Mouse (Mus musculus) liver, embryonic 13.5 days (tissue): Measurements from ENCODE around the gene Ube3c. TPM values are rescaled to one million over a fixed set of nuclear protein-coding genes. Genes with fewer than 3 reads are reported as not detected.
"Not testable (repeated sequence)": the region's sequence is repeated elsewhere in the genome, so short reads cannot be mapped to it uniquely, and the experiment has no call there.

Source experiments
- ATAC-seq: fragments of 200-750 bp; cut with Nextera tagmentation; 2 replicates; pipeline ENCODE4 v1.8.0; 2017; ENCODE audit warnings: low read depth, mild to moderate bottlenecking, moderate number of reproducible peaks, moderate library complexity
- DNase-seq: peaks from one replicate; pipeline ENCODE4 v3.0.0; 2022
- H3K27ac ChIP-seq: fragments of 300-500 bp; sonication (generic); 2 replicates; pipeline ENCODE4 v1.5.1; 2015; ENCODE audit warnings: moderate library complexity, mild to moderate bottlenecking, inconsistent platforms
- H3K27me3 ChIP-seq: fragments of 300-500 bp; sonication (generic); 2 replicates; pipeline ENCODE4 v1.6.1; 2015; ENCODE audit warnings: mild to moderate bottlenecking, inconsistent platforms
- H3K36me3 ChIP-seq: fragments of 300-500 bp; sonication (generic); 2 replicates; pipeline ENCODE4 v1.6.1; 2015; ENCODE audit warnings: mild to moderate bottlenecking, inconsistent platforms
- H3K4me1 ChIP-seq: fragments of 300-500 bp; sonication (generic); replicated peaks from 2 replicates; pipeline ENCODE4 v1.6.1; 2015; ENCODE audit warnings: inconsistent platforms
- H3K4me2 ChIP-seq: fragments of 300-500 bp; sonication (generic); 2 replicates; pipeline ENCODE4 v1.6.1; 2015; ENCODE audit warnings: inconsistent platforms, mild to moderate bottlenecking, moderate library complexity
- H3K4me3 ChIP-seq: fragments of 300-500 bp; sonication (generic); replicated peaks from 2 replicates; pipeline ENCODE4 v1.5.1; 2015; ENCODE audit warnings: mild to moderate bottlenecking, inconsistent platforms
- H3K9ac ChIP-seq: fragments of 300-500 bp; sonication (generic); 2 replicates; pipeline ENCODE4 v1.6.1; 2015; ENCODE audit warnings: mild to moderate bottlenecking, inconsistent platforms
- H3K9me3 ChIP-seq: fragments of 300-500 bp; sonication (generic); replicated peaks from 2 replicates; pipeline ENCODE4 v1.6.1; 2016; ENCODE audit warnings: inconsistent platforms
- WGBS: fragments of 180-500 bp; shearing (Covaris S2); methylation state at CpG from one replicate; pipeline ENCODE4 v1.1.7; 2015; ENCODE audit not compliant: insufficient replicate concordance; 5-methylcytosine and 5-hydroxymethylcytosine counted together
- polyA plus RNA-seq: library from polyadenylated mRNA; unstranded; fragments of >200 nt; fragmentation: Nextera tagmentation; extraction: Ambion mirVana; gene quantifications from 2 replicates; pipeline ENCODE4 v1.2.1, GENCODE M21; 2015

Gene Ube3c
- 12.9 and 13.4 TPM in 2 replicates for polyA plus RNA-seq

GRCm38 (mm10) chr5:29568848-29569377 is at the start of gene Ube3c:
Gene Ube3c, plus strand, starts transcription at chr5:29569242.
- H3K27ac ChIP-seq: peak within 1 kb of the TSS; percentile 94
- H3K36me3 ChIP-seq: peaks cover 24% of the 10 kb centered on the region
- H3K27me3 ChIP-seq: no peaks in the 10 kb centered on the region
- peak within 1 kb of the TSS; percentile 91 for H3K9ac ChIP-seq
- peak within 1 kb of the TSS; percentile 89 for H3K4me3 ChIP-seq
- under 1% methylated on average over 72 of the region's 72 CpGs for WGBS
- H3K9me3 ChIP-seq: no peaks in the 10 kb centered on the region
- peak; percentile 94 for ATAC-seq
- peak; percentile 98 for DNase-seq
- peaks cover 28% of the 10 kb centered on the region for H3K4me1 ChIP-seq
- H3K4me2 ChIP-seq: peak within 1 kb of the TSS; percentile 99

- no peak overlapping the region for H3K4me2 ChIP-seq
- no peak overlapping the region for H3K27ac ChIP-seq
- H3K36me3 ChIP-seq: no peaks in the 10 kb centered on the region
- WGBS: 67% methylated on average over 5 of the region's 5 CpGs
- no peaks in the 10 kb centered on the region for H3K4me1 ChIP-seq
- H3K9me3 ChIP-seq: no peaks in the 10 kb centered on the region
- no peak for ATAC-seq
- H3K9ac ChIP-seq: no peak overlapping the region
- no peak overlapping the region for H3K4me3 ChIP-seq
- DNase-seq: no peak
- no peaks in the 10 kb centered on the region for H3K27me3 ChIP-seq
Observed at GRCm38 (mm10) chr5:29560111-29560510, 8.9 kb upstream of the Ube3c start.

- DNase-seq: no peak
- 70% methylated on average over 2 of the region's 2 CpGs for WGBS
- ATAC-seq: no peak
- no peak overlapping the region for H3K4me3 ChIP-seq
- no peaks in the 10 kb centered on the region for H3K36me3 ChIP-seq
- no peak overlapping the region for H3K9ac ChIP-seq
- H3K9me3 ChIP-seq: no peaks in the 10 kb centered on the region
- H3K27ac ChIP-seq: no peak overlapping the region
- H3K4me1 ChIP-seq: no peaks in the 10 kb centered on the region
- no peaks in the 10 kb centered on the region for H3K27me3 ChIP-seq
- H3K4me2 ChIP-seq: no peak overlapping the region
Observed at GRCm38 (mm10) chr5:29560667-29561066, 8.4 kb upstream of the Ube3c start.

GRCm38 (mm10) chr5:29569378-29570280 is 587 bp downstream of the Ube3c start:
- Histone ChIP-seq H3K36me3 (peaks cover 30% of the 10 kb centered on the region), H3K27ac (peak overlapping the region; percentile 94), H3K27me3 (no peaks in the 10 kb centered on the region), H3K4me3 (peak overlapping the region; percentile 89), H3K9ac (peak overlapping the region; percentile 91), H3K4me2 (peak overlapping the region; percentile 99), H3K9me3 (no peaks in the 10 kb centered on the region), H3K4me1 (peaks cover 28% of the 10 kb centered on the region)
- DNase-seq (no peak), ATAC-seq (peak; percentile 85)
- 3% methylated on average over 67 of the region's 67 CpGs for WGBS

DNA sequence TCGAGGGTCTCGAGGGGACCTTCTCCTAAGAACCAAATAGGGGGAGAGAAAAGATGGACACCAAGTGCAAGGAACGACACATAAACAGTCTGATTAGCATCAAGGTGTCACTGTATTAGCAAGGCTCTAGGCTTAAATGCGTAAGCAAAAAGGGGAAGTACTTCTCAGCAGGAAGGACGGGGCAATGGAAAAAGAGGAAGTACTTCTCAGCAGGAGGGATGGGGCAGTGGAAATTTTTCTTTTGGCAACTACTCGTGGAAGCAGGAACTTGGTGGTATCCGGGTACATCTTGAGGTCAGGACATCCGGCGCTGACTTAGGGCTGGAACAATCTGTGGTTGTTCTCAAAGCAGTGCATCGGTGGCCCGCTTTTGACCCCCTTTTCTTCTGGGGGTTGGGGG is 5.2 kb downstream of the Ube3c start:
- not testable (repeated sequence) for ATAC-seq, H3K27me3 ChIP-seq, H3K9me3 ChIP-seq, H3K9ac ChIP-seq, H3K4me2 ChIP-seq, DNase-seq, H3K4me3 ChIP-seq, H3K27ac ChIP-seq
- WGBS: 82% methylated on average over 11 of the region's 11 CpGs
- H3K36me3 ChIP-seq: peaks cover 34% of the 10 kb centered on the region
- H3K4me1 ChIP-seq: peaks cover 67% of the 10 kb centered on the region

GRCm38 (mm10) chr5:29575085-29575484 is 6.0 kb downstream of the Ube3c start:
- Histone ChIP-seq H3K9ac (no peak overlapping the region), H3K9me3 (no peaks in the 10 kb centered on the region)
- ATAC-seq: no peak

GRCm38 (mm10) chr5:29577795-29578631 is 9.0 kb downstream of the Ube3c start:
- ATAC-seq (peak; percentile 92), DNase-seq (peak; percentile 71)
- Histone ChIP-seq H3K9me3 (no peaks in the 10 kb centered on the region), H3K9ac (no peak overlapping the region), H3K4me3 (no peak overlapping the region), H3K27ac (peak overlapping the region; percentile 76), H3K4me1 (peaks cover 51% of the 10 kb centered on the region), H3K4me2 (peak overlapping the region; percentile 37), H3K27me3 (no peaks in the 10 kb centered on the region), H3K36me3 (peaks cover 25% of the 10 kb centered on the region)
- 56% methylated on average over 4 of the region's 4 CpGs for WGBS

More at GRCm38 (mm10) chr5:29575085-29575484, 6.0 kb downstream of the Ube3c start:
- DNase-seq: no peak
- Histone ChIP-seq H3K27me3 (no peaks in the 10 kb centered on the region), H3K27ac (no peak overlapping the region), H3K4me1 (peaks cover 72% of the 10 kb centered on the region), H3K36me3 (peaks cover 34% of the 10 kb centered on the region), H3K4me2 (no peak overlapping the region), H3K4me3 (no peak overlapping the region)
- 46% methylated on average over 2 of the region's 2 CpGs for WGBS

DNA sequence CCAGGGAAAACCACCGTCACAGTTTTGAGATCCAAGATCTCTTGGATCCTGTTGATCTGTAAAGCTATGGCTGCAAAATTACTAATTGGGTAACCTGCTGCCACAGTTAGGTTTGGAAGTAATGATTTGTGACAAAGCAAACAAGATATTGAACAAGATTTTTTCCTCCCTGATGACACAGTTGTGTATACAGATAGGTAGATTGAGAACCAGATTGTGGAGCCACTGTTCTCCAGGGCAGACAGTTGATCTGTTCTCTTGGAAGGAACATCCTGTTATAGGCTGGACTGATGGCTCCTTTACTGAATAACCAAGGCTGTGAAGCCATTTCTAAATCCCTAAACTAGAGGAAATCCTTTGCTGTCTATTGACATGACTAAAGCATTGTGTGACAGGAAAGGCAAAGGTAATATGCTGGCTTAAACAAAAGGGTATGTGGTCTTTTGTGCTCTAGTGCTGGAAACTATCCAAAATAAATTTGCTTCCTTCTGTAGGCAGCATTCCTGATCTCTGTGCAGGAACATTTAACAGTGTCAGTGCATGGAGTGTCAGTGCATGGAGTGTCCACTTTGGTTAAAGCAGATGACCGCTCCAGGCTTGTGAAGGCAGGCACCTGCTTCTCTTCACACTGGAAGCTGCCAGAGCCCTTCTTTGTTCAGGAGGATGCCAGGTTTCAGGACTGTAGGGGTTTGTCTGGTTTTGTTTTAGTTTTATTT is 15.0 kb downstream of the Ube3c start:
- DNase-seq: no peak
- H3K27me3 ChIP-seq: no peaks in the 10 kb centered on the region
- H3K9ac ChIP-seq: no peak overlapping the region
- H3K4me1 ChIP-seq: peaks cover 30% of the 10 kb centered on the region
- 82% methylated on average over 2 of the region's 2 CpGs for WGBS
- H3K9me3 ChIP-seq: no peaks in the 10 kb centered on the region
- H3K36me3 ChIP-seq: peaks cover 13% of the 10 kb centered on the region
- H3K4me2 ChIP-seq: no peak overlapping the region
- H3K4me3 ChIP-seq: no peak overlapping the region
- ATAC-seq: no peak
- no peak overlapping the region for H3K27ac ChIP-seq

- not testable (repeated sequence) for H3K27me3 ChIP-seq, H3K27ac ChIP-seq, DNase-seq, ATAC-seq, H3K4me1 ChIP-seq, H3K4me3 ChIP-seq, H3K4me2 ChIP-seq, H3K9me3 ChIP-seq, H3K9ac ChIP-seq
- 89% methylated on average over 7 of the region's 7 CpGs for WGBS
- H3K36me3 ChIP-seq: peaks cover 58% of the 10 kb centered on the region
Observed at GRCm38 (mm10) chr5:29592161-29592560, 23.1 kb downstream of the Ube3c start.

DNA sequence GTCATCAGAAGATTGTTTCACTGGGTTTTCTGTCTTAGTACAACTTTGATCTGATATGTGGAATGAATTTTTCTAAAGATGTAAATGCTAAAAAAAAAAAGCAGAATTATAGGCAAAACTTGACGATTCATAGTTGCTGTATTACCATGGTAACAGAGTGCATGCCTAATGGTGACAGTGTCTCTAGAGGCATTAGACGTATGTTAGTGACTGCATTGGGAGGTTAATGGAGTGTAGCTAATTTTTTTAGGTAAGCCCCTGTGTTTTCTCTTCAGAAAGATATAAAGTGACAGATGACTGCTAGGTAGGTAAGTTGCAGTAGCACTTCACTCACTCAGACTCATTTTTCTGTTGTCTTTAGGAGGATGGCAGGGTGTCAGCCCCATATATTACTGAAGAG is 37.5 kb downstream of the Ube3c start:
- no peak overlapping the region for H3K4me3 ChIP-seq
- H3K27ac ChIP-seq: no peak overlapping the region
- H3K4me1 ChIP-seq: no peaks in the 10 kb centered on the region
- H3K4me2 ChIP-seq: no peak overlapping the region
- no peak for DNase-seq
- ATAC-seq: no peak
- peaks cover 58% of the 10 kb centered on the region for H3K36me3 ChIP-seq
- 78% methylated on average over 2 of the region's 2 CpGs for WGBS
- H3K9me3 ChIP-seq: no peaks in the 10 kb centered on the region
- no peak overlapping the region for H3K9ac ChIP-seq
- H3K27me3 ChIP-seq: no peaks in the 10 kb centered on the region
